Mouse (Mus musculus) liver, postnatal 0 days (tissue): ENCODE data around the gene Fam57b.

Experiments
- CTCF ChIP-seq: sonication (generic); IDR thresholded peaks from 2 replicates; pipeline ENCODE4 v1.5.1; 2016; ENCODE audit warnings: antibody characterized with exemption, low read depth
- EP300 ChIP-seq: IDR thresholded peaks from 2 replicates; pipeline ENCODE4 v1.6.1; 2016; ENCODE audit warnings: antibody characterized with exemption, low read depth, mild to moderate bottlenecking

GRCm38 (mm10) chr7:126760391-126760802 lies 37.1 kb upstream of the Fam57b start:
- TF ChIP-seq CTCF (no peak), EP300 (no peak)
